7 mouse cellular contexts compared by ENCODE assay signal in genomic region chr14:21993251-21994060, GRCm38 (mm10). TPM values are rescaled to one million over a fixed set of nuclear protein-coding genes. Genes with fewer than 3 reads are reported as not detected.
DNase-seq lines count a peak whose midpoint lies in the region; ATAC-seq lines count a peak whose summit lies in the region.

No protein-coding gene starts in this region.

- H3K36me3 ChIP-seq in forebrain, embryonic 11.5 days (ENCODE audit: control insufficient read depth, insufficient read depth, low read length), result no peaks in the 10 kb centered on the region
- H3K36me3 ChIP-seq in kidney, embryonic 15.5 days, result no peaks in the 10 kb centered on the region

- 9% methylated on average over 14 of the region's 14 CpGs for WGBS in forebrain, embryonic 11.5 days
- WGBS in kidney, embryonic 15.5 days, result 27% methylated on average over 14 of the region's 14 CpGs

- H3K9ac ChIP-seq in forebrain, embryonic 11.5 days (ENCODE audit: low read length), result no peak overlapping the region; the same call in 1 of the 2 replicates
- H3K9ac ChIP-seq in kidney, embryonic 15.5 days, result peak overlapping the region; percentile 74

- peaks cover 16% of the 10 kb centered on the region for H3K4me1 ChIP-seq in forebrain, embryonic 11.5 days (replicated peaks; ENCODE audit: control insufficient read depth, insufficient read depth, low read length)
- H3K4me1 ChIP-seq in kidney, embryonic 15.5 days, result peaks cover 43% of the 10 kb centered on the region

- DNase-seq in B cell, adult 2 months, result peak; percentile 35 to 41
- peak; percentile 64 for DNase-seq in MEL-GATA-1-ER (ENCODE audit: extremely low read depth, low read depth)
- DNase-seq in forebrain, embryonic 11.5 days (ENCODE audit: low spot score), result peak; percentile 53
- DNase-seq in lung, postnatal 25 days (ENCODE audit: low spot score), result peak; percentile 32
- no peak for DNase-seq in right cerebral cortex, adult 18-20 months

- no peak for ATAC-seq in forebrain, embryonic 11.5 days (replicated peaks; ENCODE audit: low FRiP score)
- no peak for ATAC-seq in kidney, embryonic 15.5 days (replicated peaks; ENCODE audit: low FRiP score)
- no peak for ATAC-seq in activated CD4-positive, CD25-positive, alpha-beta regulatory T cell, adult 4 months

- H3K27me3 ChIP-seq in forebrain, embryonic 11.5 days (ENCODE audit: control insufficient read depth, insufficient read depth, low read length), result peaks cover 56% of the 10 kb centered on the region
- no peaks in the 10 kb centered on the region for H3K27me3 ChIP-seq in kidney, embryonic 15.5 days

- peak overlapping the region; percentile 54 for H3K4me3 ChIP-seq in forebrain, embryonic 11.5 days (ENCODE audit: low read depth, low read length)
- peak overlapping the region; percentile 62 for H3K4me3 ChIP-seq in kidney, embryonic 15.5 days (replicated peaks)

- H3K27ac ChIP-seq in forebrain, embryonic 11.5 days (ENCODE audit: low read depth, low read length), result no peak overlapping the region
- H3K27ac ChIP-seq in kidney, embryonic 15.5 days, result peak overlapping the region; percentile 90

- no peaks in the 10 kb centered on the region for H3K9me3 ChIP-seq in forebrain, embryonic 11.5 days (ENCODE audit: control insufficient read depth, low read length)
- H3K9me3 ChIP-seq in kidney, embryonic 15.5 days (replicated peaks), result no peaks in the 10 kb centered on the region

- H3K4me2 ChIP-seq in forebrain, embryonic 11.5 days (ENCODE audit: low read depth, low read length, severe bottlenecking), result peak overlapping the region; percentile 95
- peak overlapping the region; percentile 87 for H3K4me2 ChIP-seq in kidney, embryonic 15.5 days

RNA-seq across cellular contexts. Expression of gene Zfp503, which starts 4.1 kb away (rescaled TPM):
- 6.6 and 6.7 TPM in 2 replicates for polyA plus RNA-seq in forebrain, embryonic 11.5 days (2014; fragmentation: Nextera tagmentation; extraction: Ambion mirVana)
- polyA plus RNA-seq in kidney, embryonic 15.5 days (2015; fragmentation: Nextera tagmentation; extraction: Ambion mirVana), result 37.0 and 39.5 TPM in 2 replicates
- not detected for polyA plus RNA-seq in activated CD4-positive, CD25-positive, alpha-beta regulatory T cell, adult 4 months (2017; shearing (Covaris generic))

RNA-seq across cellular contexts. Expression of gene Lrmda, which starts 26.1 kb away (rescaled TPM):
- polyA plus RNA-seq in forebrain, embryonic 11.5 days (2014; fragmentation: Nextera tagmentation; extraction: Ambion mirVana), result not detected in 2 replicates
- 0.90 and 1.1 TPM in 2 replicates for polyA plus RNA-seq in kidney, embryonic 15.5 days (2015; fragmentation: Nextera tagmentation; extraction: Ambion mirVana)
- polyA plus RNA-seq in activated CD4-positive, CD25-positive, alpha-beta regulatory T cell, adult 4 months (2017; shearing (Covaris generic)), result not detected
